Mouse (Mus musculus): ENCODE measurements at regions not wholly inside any gene's neighbourhood (a gene's known extent, or its start where the extent isn't known, plus 50 kb on each side); places are given as distances from the start of the nearest gene placed in this dataset.

DNA sequence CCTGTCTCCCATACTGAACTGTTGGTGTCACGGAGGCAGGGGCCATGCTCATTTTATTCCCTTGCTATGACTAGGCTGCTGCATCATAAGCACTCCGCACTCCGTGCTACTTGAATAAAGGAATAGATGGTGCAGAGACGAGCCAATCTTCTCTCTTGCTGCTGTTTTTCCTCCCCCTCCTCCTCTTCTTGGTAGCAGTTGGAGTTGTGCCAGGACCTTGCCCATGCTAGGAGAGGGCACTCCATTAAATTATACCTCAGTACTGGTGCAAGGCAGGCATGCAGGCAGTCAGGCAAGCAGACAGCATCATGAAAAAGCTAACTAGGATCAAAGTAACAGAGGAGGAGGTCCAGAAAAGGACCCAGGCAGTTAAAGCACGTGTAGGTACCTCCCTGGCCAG is 96.6 kb upstream of the Gmds start:
- TF ChIP-seq CTCF (IDR thresholded peaks at IDR 0.05) (no peak), EP300 (IDR thresholded peaks at IDR 0.05) (no peak)
